Mouse (Mus musculus) macrophage (primary cell): ENCODE data around the gene Olfr1086. TPM values are rescaled to one million over a fixed set of nuclear protein-coding genes. Genes with fewer than 3 reads are reported as not detected.
"Not testable (repeated sequence)": the region's sequence is repeated elsewhere in the genome, so short reads cannot be mapped to it uniquely, and the experiment has no call there.

ENCODE experiments used
- H3K27ac ChIP-seq: fragments of 350-480 bp; formaldehyde crosslinking; 2 replicates; pipeline ENCODE4 v1.9.0; 2021
- H3K36me3 ChIP-seq: fragments of 350-480 bp; formaldehyde crosslinking; 2 replicates; pipeline ENCODE4 v1.9.0; 2021; ENCODE audit errors: inconsistent target
- H3K4me3 ChIP-seq: fragments of 350-480 bp; formaldehyde crosslinking; 2 replicates; pipeline ENCODE4 v1.9.0; 2021; ENCODE audit errors: inconsistent target
- H3K79me2 ChIP-seq: fragments of 350-480 bp; formaldehyde crosslinking; 2 replicates; pipeline ENCODE4 v1.9.0; 2021; ENCODE audit errors: inconsistent target
- WGBS: methylation state at CpG from one replicate; pipeline ENCODE4 v1.1.7; 2026; ENCODE audit warnings: inconsistent platforms; ENCODE audit not compliant: missing documents; 5-methylcytosine and 5-hydroxymethylcytosine counted together
- polyA plus RNA-seq: library from polyadenylated mRNA; stranded (reverse); fragments of 250-400 nt; gene quantifications from 3 replicates; pipeline ENCODE4 v1.2.4, GENCODE M21; 2018; ENCODE audit warnings: inconsistent platforms
- total RNA-seq, 78 experiments: library from RNA; depleted of rRNA; stranded (reverse); fragments of 250-400 nt; gene quantifications; 1 replicate in 9 of 78; 2 replicates in 24 of 78; 3 replicates in 43 of 78; 4 replicates in 2 of 78; pipeline ENCODE4 v1.2.4; 2018; ENCODE audit warnings: inconsistent platforms in 56 of 78

Olfr1086 gene
- total RNA-seq (2018; cell fraction: chromatin; rRNA removed), result not detected
- not detected for total RNA-seq (2018; cell fraction: cytosol; rRNA removed)
- not detected for total RNA-seq (2018; cell fraction: nucleus; rRNA removed)
- not detected in 3 replicates for polyA plus RNA-seq

DNA sequence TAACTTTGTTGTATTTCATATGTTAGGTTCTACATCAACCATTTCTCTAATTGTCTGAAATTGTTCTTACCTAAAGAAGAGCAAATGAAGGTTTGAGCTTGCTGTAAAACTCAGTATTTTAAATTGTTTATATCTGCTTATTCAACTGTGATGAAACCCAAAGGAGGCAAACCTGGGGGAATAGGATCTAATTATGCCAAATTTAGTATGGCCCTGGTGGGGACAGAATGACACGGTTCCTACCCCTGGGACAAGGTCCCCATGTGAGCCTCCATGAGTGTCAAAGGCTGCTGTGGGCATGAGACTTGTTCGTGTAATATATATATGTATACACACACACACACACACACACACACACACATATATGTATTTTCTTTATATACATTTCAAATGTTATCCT lies at the start of gene Olfr1086:
Olfr1086 (minus strand) TSS at position 101 of the 400 bp plus-strand sequence.
- Histone ChIP-seq H3K27ac (no peak within 1 kb of the TSS), H3K36me3 (no peaks in the 10 kb centered on the region), H3K4me3 (no peak within 1 kb of the TSS), H3K79me2 (no peaks in the 10 kb centered on the region)
- 85% methylated on average over 2 of the region's 2 CpGs for WGBS

DNA sequence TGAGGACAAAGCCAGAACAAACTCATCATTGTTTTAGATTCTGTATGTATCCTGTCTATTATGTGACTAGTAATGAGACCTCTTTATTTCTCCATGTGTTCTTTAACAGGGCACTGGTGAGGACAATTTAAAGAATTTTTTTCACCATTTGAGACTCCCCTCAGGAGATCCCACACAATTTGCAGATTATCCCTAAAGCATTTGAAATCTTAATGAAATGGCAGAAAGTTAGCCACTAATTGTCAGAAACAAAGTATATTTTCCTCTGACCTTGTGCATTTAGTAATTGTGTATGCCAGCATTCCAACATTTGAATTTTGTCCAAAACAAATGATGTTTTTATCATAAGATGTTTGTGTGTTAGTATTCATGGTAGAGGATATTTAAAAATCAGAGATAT lies 18.4 kb upstream of the Olfr1086 start, which contains the start of gene Olfr1087:
Olfr1087 (minus strand) TSS at position 101 of the 400 bp plus-strand sequence.
- H3K36me3 ChIP-seq, result no peaks in the 10 kb centered on the region
- no peaks in the 10 kb centered on the region for H3K79me2 ChIP-seq
- H3K4me3 ChIP-seq, result no peak within 1 kb of the TSS
- no peak within 1 kb of the TSS for H3K27ac ChIP-seq

DNA sequence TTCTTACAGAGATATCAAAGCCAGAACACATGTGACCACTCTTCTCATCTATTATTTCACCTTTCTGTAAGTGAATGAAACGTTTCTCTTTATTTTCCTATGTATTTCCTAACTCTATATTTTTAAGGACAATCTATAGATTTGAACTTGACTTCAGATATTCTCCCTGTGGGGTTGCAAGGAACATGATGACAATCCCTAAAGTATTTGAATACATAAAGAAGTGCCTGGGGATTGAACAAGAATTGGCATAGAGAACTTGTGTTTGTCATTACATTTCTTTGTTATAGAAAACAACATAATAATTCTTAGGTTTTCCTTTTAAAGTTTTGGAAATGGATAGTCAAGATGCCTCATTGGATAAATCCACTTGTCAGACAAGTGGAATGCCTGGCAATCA lies 18.0 kb downstream of the Olfr1086 start, which contains the start of gene Olfr1085:
Olfr1085 (minus strand) TSS at position 101 of the 400 bp plus-strand sequence.
- Histone ChIP-seq H3K4me3 (no peak within 1 kb of the TSS), H3K36me3 (no peaks in the 10 kb centered on the region), H3K79me2 (no peaks in the 10 kb centered on the region), H3K27ac (no peak within 1 kb of the TSS)
- 9% methylated on average over 1 of the region's 1 CpGs for WGBS

DNA sequence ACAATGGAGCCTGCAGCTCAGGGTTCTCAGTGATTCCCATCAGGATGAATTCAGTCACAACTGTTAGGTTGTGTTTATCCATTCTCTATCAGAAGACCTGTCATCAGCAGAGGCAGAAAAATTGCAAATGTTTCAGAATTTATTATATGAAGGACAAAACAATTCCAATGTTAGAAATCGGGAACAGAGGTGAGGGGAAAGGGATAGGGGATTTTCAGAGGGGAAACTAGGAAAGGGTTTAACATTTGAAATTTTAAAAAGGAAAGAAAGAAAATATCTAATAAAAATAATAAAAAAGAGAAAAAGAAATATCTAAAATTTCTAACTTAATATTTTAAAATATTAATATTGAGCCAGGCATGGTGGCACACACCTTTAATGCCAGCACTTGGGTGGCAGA lies 40.3 kb downstream of the Olfr1086 start, which contains the start of gene Olfr1084:
Olfr1084 (minus strand) TSS at position 101 of the 400 bp plus-strand sequence.
- 100% methylated on average over 1 of the region's 1 CpGs for WGBS
- H3K27ac ChIP-seq, H3K79me2 ChIP-seq, H3K4me3 ChIP-seq, H3K36me3 ChIP-seq: not testable (repeated sequence)

Other genes starting within 250 kb of the Olfr1086 start
- gene Olfr1065, start 229.5 kb downstream of the Olfr1086 start, polyA plus RNA-seq, result not detected in 3 replicates
- gene Olfr1066, start 223.8 kb downstream of the Olfr1086 start, polyA plus RNA-seq, result not detected in 3 replicates
- gene Olfr228, start 192.7 kb downstream of the Olfr1086 start, polyA plus RNA-seq, result not detected in 3 replicates
- gene Olfr1076, start 171.6 kb downstream of the Olfr1086 start, polyA plus RNA-seq, result not detected in 3 replicates
- not detected in 3 replicates for gene Olfr1079, start 137.6 kb downstream of the Olfr1086 start, polyA plus RNA-seq
- not detected in 3 replicates for gene Olfr1080, start 121.9 kb downstream of the Olfr1086 start, polyA plus RNA-seq
- not detected in 3 replicates for gene Olfr1082, start 81.1 kb downstream of the Olfr1086 start, polyA plus RNA-seq
- gene Olfr1084, start 40.4 kb downstream of the Olfr1086 start, polyA plus RNA-seq, result not detected in 3 replicates
- gene Olfr1085, start 18.1 kb downstream of the Olfr1086 start, polyA plus RNA-seq, result not detected in 3 replicates
- not detected in 3 replicates for gene Olfr1087, start 18.3 kb upstream of the Olfr1086 start, polyA plus RNA-seq
- not detected in 3 replicates for gene Olfr1089, start 53.6 kb upstream of the Olfr1086 start, polyA plus RNA-seq
- not detected in 3 replicates for gene Olfr1090, start 78.9 kb upstream of the Olfr1086 start, polyA plus RNA-seq
- gene Olfr1093, start 102.4 kb upstream of the Olfr1086 start, polyA plus RNA-seq, result not detected in 3 replicates
- not detected in 3 replicates for gene Olfr141, start 129.9 kb upstream of the Olfr1086 start, polyA plus RNA-seq
- gene Olfr1094, start 144.6 kb upstream of the Olfr1086 start, polyA plus RNA-seq, result not detected in 3 replicates
- gene Olfr1095, start 171.6 kb upstream of the Olfr1086 start, polyA plus RNA-seq, result not detected in 3 replicates
- gene Gm13723, start 194.7 kb upstream of the Olfr1086 start, polyA plus RNA-seq, result not detected in 3 replicates
- gene Olfr1097, start 212.1 kb upstream of the Olfr1086 start, polyA plus RNA-seq, result not detected in 3 replicates
- gene Olfr1098, start 244.5 kb upstream of the Olfr1086 start, polyA plus RNA-seq, result not detected in 3 replicates